Mouse (Mus musculus): ENCODE measurements at regions not wholly inside any gene's neighbourhood (a gene's known extent, or its start where the extent isn't known, plus 50 kb on each side); places are given as distances from the start of the nearest gene placed in this dataset.

DNA sequence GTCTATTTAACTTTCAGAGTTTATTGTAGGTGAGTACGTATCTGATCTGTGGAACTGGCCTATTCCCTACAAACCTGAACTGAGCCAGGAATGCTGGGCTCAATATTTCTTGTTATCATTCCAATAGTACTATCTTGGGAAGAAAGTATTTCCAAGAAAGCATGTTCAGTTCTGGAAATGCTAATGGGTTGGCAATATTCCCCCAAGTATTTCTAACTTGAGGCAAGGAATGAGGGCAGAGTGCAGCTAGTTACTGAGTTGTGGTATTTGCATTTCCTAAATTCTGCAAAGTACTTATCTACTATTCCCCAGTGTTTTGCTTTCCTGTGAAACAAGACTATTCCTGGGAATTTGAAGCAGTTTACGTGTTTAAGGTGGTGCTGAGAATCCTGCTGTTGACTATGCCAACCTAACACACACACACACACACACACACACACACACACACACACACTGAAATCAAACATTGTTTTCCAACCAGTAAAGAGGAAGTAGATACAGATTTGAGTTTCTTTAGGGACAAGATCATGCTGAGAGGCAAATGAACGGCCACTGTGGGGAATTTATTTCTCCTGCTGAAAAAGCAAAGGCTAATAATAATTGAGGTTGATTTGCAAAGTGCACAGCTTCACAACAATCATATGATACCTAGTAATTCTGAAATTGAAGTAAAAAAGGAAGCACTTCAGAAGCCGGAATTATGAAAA lies 1248.4 kb upstream of the Zeb2 start:
- Histone ChIP-seq H3K27me3 (ENCODE audit: control insufficient read depth, insufficient read depth, low read length) (no peaks in the 10 kb centered on the region), H3K27ac (replicated peaks; ENCODE audit: low read depth, low read length) (no peak overlapping the region), H3K4me2 (ENCODE audit: low read depth, severe bottlenecking) (no peak overlapping the region), H3K9me3 (ENCODE audit: control insufficient read depth, low read length) (no peaks in the 10 kb centered on the region), H3K9ac (ENCODE audit: low read length) (no peak overlapping the region), H3K36me3 (ENCODE audit: control insufficient read depth, insufficient read depth, low read length) (no peaks in the 10 kb centered on the region), H3K4me1 (ENCODE audit: control insufficient read depth, insufficient read depth, low read length) (no peaks in the 10 kb centered on the region), H3K4me3 (ENCODE audit: low read depth, low read length) (no peak overlapping the region)
- DNase-seq (ENCODE audit: low spot score) (no peak), ATAC-seq (ENCODE audit: insufficient number of reproducible peaks, low FRiP score, low TSS enrichment, low read depth) (no peak)
- 89% methylated on average over 4 of the region's 4 CpGs for WGBS

DNA sequence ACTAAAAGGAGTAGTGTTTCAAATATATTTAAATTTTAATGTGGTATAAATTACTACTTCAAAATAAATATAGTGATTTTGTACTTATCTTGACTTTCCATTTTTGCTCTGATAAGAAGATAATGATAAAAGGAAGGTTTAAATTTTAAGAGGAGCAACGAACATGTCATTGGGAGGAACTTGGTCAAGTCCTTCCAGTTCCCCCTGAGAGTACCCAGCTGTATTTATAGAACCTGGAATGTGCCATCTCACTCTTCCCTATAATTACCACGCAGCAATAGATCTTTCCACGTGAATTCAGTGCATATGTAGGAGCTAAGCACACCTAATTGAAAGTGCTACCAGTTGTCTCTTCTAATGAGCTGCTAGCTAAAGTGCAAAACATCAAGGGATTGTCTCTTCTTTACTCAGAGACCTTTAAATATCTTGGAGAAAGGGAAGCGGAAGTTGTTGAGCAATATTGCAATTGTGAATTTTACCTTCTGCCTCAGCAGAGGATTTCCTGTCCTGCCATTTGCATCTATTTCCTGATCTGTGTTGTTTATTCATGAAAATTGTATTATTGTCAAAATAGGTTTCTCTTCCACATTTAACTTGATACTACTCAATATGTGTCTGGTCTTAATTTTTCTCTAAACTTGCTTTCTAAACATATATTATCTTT lies 1243.0 kb upstream of the Zeb2 start:
- WGBS: 68% methylated on average over 4 of the region's 4 CpGs
- H3K4me3 ChIP-seq (ENCODE audit: low read depth, low read length): no peak overlapping the region
- no peak overlapping the region for H3K9ac ChIP-seq (ENCODE audit: low read length)
- no peak overlapping the region for H3K27ac ChIP-seq (replicated peaks; ENCODE audit: low read depth, low read length)
- ATAC-seq (ENCODE audit: insufficient number of reproducible peaks, low FRiP score, low TSS enrichment, low read depth) (no peak), DNase-seq (ENCODE audit: low spot score) (no peak)
- no peaks in the 10 kb centered on the region for H3K4me1 ChIP-seq (ENCODE audit: control insufficient read depth, insufficient read depth, low read length)
- H3K36me3 ChIP-seq (ENCODE audit: control insufficient read depth, insufficient read depth, low read length): no peaks in the 10 kb centered on the region
- no peak overlapping the region for H3K4me2 ChIP-seq (ENCODE audit: low read depth, severe bottlenecking)
- no peaks in the 10 kb centered on the region for H3K9me3 ChIP-seq (ENCODE audit: control insufficient read depth, low read length)
- H3K27me3 ChIP-seq (ENCODE audit: control insufficient read depth, insufficient read depth, low read length): no peaks in the 10 kb centered on the region

DNA sequence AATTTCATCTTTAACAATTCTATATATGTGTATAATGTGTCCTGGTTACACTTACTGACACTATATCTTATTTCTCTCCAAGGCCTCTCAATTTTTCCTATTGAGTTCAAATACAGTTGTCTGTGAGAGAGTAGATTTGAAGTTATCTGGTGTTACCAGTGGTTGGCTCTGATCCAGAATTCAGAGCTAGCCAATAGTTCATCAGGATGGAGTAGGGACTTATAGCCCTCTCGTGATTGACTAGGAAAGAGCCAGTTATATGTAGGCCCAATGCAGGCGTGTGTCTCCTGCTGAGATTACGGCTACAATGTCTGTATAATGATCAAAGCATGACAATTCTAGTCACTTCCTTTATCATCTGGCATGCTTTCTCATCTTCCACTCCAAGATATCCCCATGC lies 1241.0 kb upstream of the Zeb2 start:
- 84% methylated on average over 3 of the region's 3 CpGs for WGBS
- no peak overlapping the region for H3K4me2 ChIP-seq (ENCODE audit: low read depth, severe bottlenecking)
- no peak for ATAC-seq (ENCODE audit: insufficient number of reproducible peaks, low FRiP score, low TSS enrichment, low read depth)
- no peak for DNase-seq (ENCODE audit: low spot score)
- no peak overlapping the region for H3K27ac ChIP-seq (replicated peaks; ENCODE audit: low read depth, low read length)
- H3K4me3 ChIP-seq (ENCODE audit: low read depth, low read length): no peak overlapping the region
- no peaks in the 10 kb centered on the region for H3K4me1 ChIP-seq (ENCODE audit: control insufficient read depth, insufficient read depth, low read length)
- no peak overlapping the region for H3K9ac ChIP-seq (ENCODE audit: low read length)
- H3K27me3 ChIP-seq (ENCODE audit: control insufficient read depth, insufficient read depth, low read length): no peaks in the 10 kb centered on the region
- no peaks in the 10 kb centered on the region for H3K36me3 ChIP-seq (ENCODE audit: control insufficient read depth, insufficient read depth, low read length)
- no peaks in the 10 kb centered on the region for H3K9me3 ChIP-seq (ENCODE audit: control insufficient read depth, low read length)

DNA sequence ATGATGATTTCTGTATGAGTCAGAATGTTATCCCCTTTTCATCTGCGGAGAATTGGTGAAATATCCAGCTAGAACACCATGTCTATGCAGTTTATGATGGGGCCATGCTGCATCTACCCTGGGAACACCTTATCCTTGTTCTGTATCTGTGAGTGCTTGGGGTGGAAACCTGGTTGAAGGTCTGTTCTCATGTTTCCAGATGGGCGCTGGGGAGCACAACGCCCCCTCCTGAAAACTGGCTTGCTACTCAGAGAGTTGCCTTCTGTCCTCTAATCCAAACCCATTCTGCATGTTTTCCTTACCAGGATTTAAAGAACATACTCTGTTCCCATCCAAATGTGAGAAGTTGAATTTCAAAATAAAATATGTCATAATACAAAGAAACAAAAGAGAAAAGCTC lies 1239.5 kb upstream of the Zeb2 start:
- Histone ChIP-seq H3K9me3 (ENCODE audit: control insufficient read depth, low read length) (no peaks in the 10 kb centered on the region), H3K9ac (ENCODE audit: low read length) (no peak overlapping the region), H3K27me3 (ENCODE audit: control insufficient read depth, insufficient read depth, low read length) (no peaks in the 10 kb centered on the region), H3K4me1 (ENCODE audit: control insufficient read depth, insufficient read depth, low read length) (no peaks in the 10 kb centered on the region), H3K4me2 (ENCODE audit: low read depth, severe bottlenecking) (no peak overlapping the region), H3K27ac (replicated peaks; ENCODE audit: low read depth, low read length) (no peak overlapping the region), H3K4me3 (ENCODE audit: low read depth, low read length) (no peak overlapping the region), H3K36me3 (ENCODE audit: control insufficient read depth, insufficient read depth, low read length) (no peaks in the 10 kb centered on the region)
- DNase-seq (ENCODE audit: low spot score) (no peak), ATAC-seq (ENCODE audit: insufficient number of reproducible peaks, low FRiP score, low TSS enrichment, low read depth) (no peak)
- 88% methylated on average over 3 of the region's 3 CpGs for whole genome bisulfite sequencing

DNA sequence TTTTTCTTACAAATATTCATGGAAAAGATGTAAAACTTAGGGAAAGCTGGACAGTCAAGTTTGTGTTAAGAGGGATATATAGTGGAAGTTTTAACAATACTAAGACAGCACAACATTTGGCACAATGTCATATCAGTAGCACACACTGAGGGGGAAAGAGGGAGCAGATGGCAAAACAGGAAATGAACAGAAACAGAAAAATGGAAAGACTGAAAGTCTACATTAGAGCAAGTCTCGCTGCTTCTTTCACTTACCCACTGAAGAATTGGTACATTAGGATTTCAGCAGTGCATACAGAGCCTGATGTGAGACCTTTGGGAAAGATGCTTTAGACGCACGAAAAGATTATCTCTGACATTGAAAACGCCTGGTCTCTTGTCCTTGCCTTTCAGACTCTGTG lies 1223.5 kb upstream of the Zeb2 start:
- H3K4me2 ChIP-seq (ENCODE audit: low read depth, severe bottlenecking): no peak overlapping the region
- H3K9ac ChIP-seq (ENCODE audit: low read length): no peak overlapping the region
- H3K27me3 ChIP-seq (ENCODE audit: control insufficient read depth, insufficient read depth, low read length): no peaks in the 10 kb centered on the region
- H3K27ac ChIP-seq (replicated peaks; ENCODE audit: low read depth, low read length): no peak overlapping the region
- H3K9me3 ChIP-seq (ENCODE audit: control insufficient read depth, low read length): no peaks in the 10 kb centered on the region
- 89% methylated on average over 4 of the region's 4 CpGs for WGBS
- no peaks in the 10 kb centered on the region for H3K36me3 ChIP-seq (ENCODE audit: control insufficient read depth, insufficient read depth, low read length)
- H3K4me3 ChIP-seq (ENCODE audit: low read depth, low read length): no peak overlapping the region
- no peak for DNase-seq (ENCODE audit: low spot score)
- ATAC-seq (ENCODE audit: insufficient number of reproducible peaks, low FRiP score, low TSS enrichment, low read depth): no peak
- H3K4me1 ChIP-seq (ENCODE audit: control insufficient read depth, insufficient read depth, low read length): no peaks in the 10 kb centered on the region

DNA sequence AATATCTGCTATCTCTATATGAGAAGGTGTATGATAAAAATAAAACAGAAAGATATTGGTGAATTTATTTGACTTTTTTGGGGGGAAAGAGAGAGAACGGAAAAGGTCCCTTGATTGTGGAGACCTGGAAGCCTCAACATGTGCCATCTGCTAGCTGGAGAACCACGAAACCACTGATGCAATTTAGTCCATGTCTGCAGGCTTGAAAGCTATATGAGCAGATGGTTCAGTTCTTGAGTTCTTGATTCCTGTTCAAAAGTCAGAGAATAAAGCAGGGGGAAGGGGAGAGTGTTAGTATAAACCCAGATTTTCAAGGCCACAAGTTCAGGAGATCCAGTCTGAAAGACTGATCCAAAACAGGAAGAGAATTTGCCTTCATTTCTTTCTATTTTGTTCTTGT lies 1199.5 kb upstream of the Zeb2 start:
- Histone ChIP-seq H3K36me3 (ENCODE audit: control insufficient read depth, insufficient read depth, low read length) (no peaks in the 10 kb centered on the region), H3K27ac (replicated peaks; ENCODE audit: low read depth, low read length) (no peak overlapping the region), H3K27me3 (ENCODE audit: control insufficient read depth, insufficient read depth, low read length) (no peaks in the 10 kb centered on the region), H3K9me3 (ENCODE audit: control insufficient read depth, low read length) (no peaks in the 10 kb centered on the region), H3K4me3 (ENCODE audit: low read depth, low read length) (no peak overlapping the region), H3K4me2 (ENCODE audit: low read depth, severe bottlenecking) (no peak overlapping the region), H3K9ac (ENCODE audit: low read length) (no peak overlapping the region), H3K4me1 (ENCODE audit: control insufficient read depth, insufficient read depth, low read length) (no peaks in the 10 kb centered on the region)
- no peak for ATAC-seq (ENCODE audit: insufficient number of reproducible peaks, low FRiP score, low TSS enrichment, low read depth)
- DNase-seq (ENCODE audit: low spot score): no peak
- WGBS: 84% methylated on average over 2 of the region's 2 CpGs

DNA sequence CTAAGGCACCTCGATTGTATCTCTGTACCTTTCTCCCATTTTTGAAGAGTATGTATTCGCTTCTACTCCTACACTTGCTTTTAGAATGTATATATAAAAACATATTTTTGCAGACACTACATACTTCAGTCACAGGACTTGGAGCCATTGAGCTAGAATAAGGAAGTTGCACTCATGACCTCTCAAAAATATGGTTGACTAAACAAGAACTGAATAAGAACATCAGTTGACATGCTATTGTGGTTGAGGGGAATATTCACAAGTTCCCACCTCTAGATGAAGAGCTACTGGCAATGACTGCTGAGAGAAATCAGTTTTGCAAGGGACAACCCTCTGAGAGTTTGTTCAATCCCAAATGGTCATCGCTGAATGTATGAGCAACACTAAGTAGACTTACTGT lies 1198.0 kb upstream of the Zeb2 start:
- 90% methylated on average over 3 of the region's 3 CpGs for WGBS

DNA sequence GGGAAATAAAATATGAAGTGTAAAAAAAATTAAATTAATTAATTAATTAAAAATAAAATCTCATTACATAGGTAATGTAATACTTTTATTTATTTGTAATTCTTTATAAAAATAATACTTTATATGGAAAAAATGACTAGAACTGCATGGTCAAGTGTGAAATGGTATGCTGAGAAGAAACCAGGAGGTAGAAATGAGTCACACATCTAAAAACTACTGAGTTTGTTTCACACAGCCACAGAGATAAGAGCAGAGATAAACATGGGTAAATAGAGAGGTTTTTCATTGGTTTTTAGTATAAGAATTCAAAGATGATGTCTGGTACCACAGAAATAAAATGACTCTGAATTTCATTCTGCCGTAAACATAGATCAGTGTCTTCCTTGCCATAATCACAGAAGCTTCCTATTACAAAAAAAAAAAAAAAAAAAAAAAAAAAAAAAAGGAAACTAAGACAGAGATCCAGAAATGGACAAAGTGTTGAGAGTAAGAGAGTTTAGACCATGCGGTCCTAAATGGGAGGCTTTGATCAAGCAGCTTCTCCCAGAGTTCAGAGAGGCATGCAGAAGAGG lies 1190.5 kb upstream of the Zeb2 start:
- H3K4me3 ChIP-seq (ENCODE audit: low read depth, low read length): no peak overlapping the region
- DNase-seq (ENCODE audit: low spot score) (no peak), ATAC-seq (ENCODE audit: insufficient number of reproducible peaks, low FRiP score, low TSS enrichment, low read depth) (no peak)
- no peak overlapping the region for H3K4me2 ChIP-seq (ENCODE audit: low read depth, severe bottlenecking)
- H3K27me3 ChIP-seq (ENCODE audit: control insufficient read depth, insufficient read depth, low read length): no peaks in the 10 kb centered on the region
- H3K9ac ChIP-seq (ENCODE audit: low read length): no peak overlapping the region
- H3K27ac ChIP-seq (replicated peaks; ENCODE audit: low read depth, low read length): no peak overlapping the region
- no peaks in the 10 kb centered on the region for H3K9me3 ChIP-seq (ENCODE audit: control insufficient read depth, low read length)
- 90% methylated on average over 2 of the region's 2 CpGs for WGBS
- no peaks in the 10 kb centered on the region for H3K4me1 ChIP-seq (ENCODE audit: control insufficient read depth, insufficient read depth, low read length)
- H3K36me3 ChIP-seq (ENCODE audit: control insufficient read depth, insufficient read depth, low read length): no peaks in the 10 kb centered on the region

More for the DNA sequence above, 1198.0 kb upstream of the Zeb2 start:
- Histone ChIP-seq H3K36me3 (ENCODE audit: control insufficient read depth, insufficient read depth, low read length) (no peaks in the 10 kb centered on the region), H3K27ac (replicated peaks; ENCODE audit: low read depth, low read length) (no peak overlapping the region), H3K9ac (ENCODE audit: low read length) (no peak overlapping the region), H3K9me3 (ENCODE audit: control insufficient read depth, low read length) (no peaks in the 10 kb centered on the region), H3K4me3 (ENCODE audit: low read depth, low read length) (no peak overlapping the region), H3K4me2 (ENCODE audit: low read depth, severe bottlenecking) (no peak overlapping the region), H3K27me3 (ENCODE audit: control insufficient read depth, insufficient read depth, low read length) (no peaks in the 10 kb centered on the region), H3K4me1 (ENCODE audit: control insufficient read depth, insufficient read depth, low read length) (no peaks in the 10 kb centered on the region)
- DNase-seq (ENCODE audit: low spot score) (no peak), ATAC-seq (ENCODE audit: insufficient number of reproducible peaks, low FRiP score, low TSS enrichment, low read depth) (no peak)

Data from limb, embryonic 11.5 days (tissue).